Mouse (Mus musculus) kidney, adult 2 months (tissue): ENCODE data around the gene Lect2. TPM values are rescaled to one million over a fixed set of nuclear protein-coding genes. Genes with fewer than 3 reads are reported as not detected.

Source experiments
- DNase-seq: peaks from one replicate; pipeline ENCODE4 v3.0.0; 2021
- H3K27ac ChIP-seq: fragments of 200-500 bp; 2 replicates; pipeline ENCODE4 v1.5.1; 2012; ENCODE audit warnings: low read depth, low read length, control low read depth, inconsistent platforms; ENCODE audit not compliant: insufficient read depth
- H3K27me3 ChIP-seq: fragments of 200-500 bp; replicated peaks from 2 replicates; pipeline ENCODE4 v1.6.1; 2012; ENCODE audit warnings: mild to moderate bottlenecking, moderate library complexity, low read length, inconsistent platforms; ENCODE audit not compliant: control insufficient read depth, insufficient read depth
- H3K36me3 ChIP-seq: fragments of 200-500 bp; 2 replicates; pipeline ENCODE4 v1.6.1; 2012; ENCODE audit warnings: mild to moderate bottlenecking, moderate library complexity, low read length, inconsistent platforms; ENCODE audit not compliant: control insufficient read depth, insufficient read depth
- H3K4me1 ChIP-seq: fragments of 200-500 bp; 2 replicates; pipeline ENCODE4 v1.6.1; 2011; ENCODE audit warnings: low read length; ENCODE audit not compliant: control insufficient read depth, insufficient read depth
- H3K4me3 ChIP-seq: fragments of 200-500 bp; 2 replicates; pipeline ENCODE4 v1.5.1; 2011; ENCODE audit warnings: mild to moderate bottlenecking, low read depth, low read length, control low read depth; ENCODE audit not compliant: insufficient read depth
- CTCF ChIP-seq: fragments of 200-500 bp; conservative IDR thresholded peaks from 2 replicates; pipeline ENCODE4 v1.5.1; 2011; ENCODE audit warnings: low read depth, mild to moderate bottlenecking, control low read depth, low read length, moderate library complexity, mixed read lengths; ENCODE audit not compliant: insufficient read depth, insufficient read length
- POLR2A ChIP-seq: fragments of 200-500 bp; IDR thresholded peaks from one replicate; pipeline ENCODE4 v1.6.1; 2011; ENCODE audit warnings: low read depth, low read length, control low read depth
- WGBS: fragments of 180-500 bp; shearing (Covaris S2); methylation state at CpG from one replicate; pipeline ENCODE4 v1.1.7; 2018; 5-methylcytosine and 5-hydroxymethylcytosine counted together
- polyA plus RNA-seq: library from polyadenylated mRNA; depleted of rRNA; stranded (reverse); fragments of >200 nt; gene quantifications from 2 replicates; pipeline ENCODE4 v1.2.3, GENCODE M21; 2012; rRNA removed

The Lect2 gene
- 0.19 TPM in 2 replicates for polyA plus RNA-seq

DNA sequence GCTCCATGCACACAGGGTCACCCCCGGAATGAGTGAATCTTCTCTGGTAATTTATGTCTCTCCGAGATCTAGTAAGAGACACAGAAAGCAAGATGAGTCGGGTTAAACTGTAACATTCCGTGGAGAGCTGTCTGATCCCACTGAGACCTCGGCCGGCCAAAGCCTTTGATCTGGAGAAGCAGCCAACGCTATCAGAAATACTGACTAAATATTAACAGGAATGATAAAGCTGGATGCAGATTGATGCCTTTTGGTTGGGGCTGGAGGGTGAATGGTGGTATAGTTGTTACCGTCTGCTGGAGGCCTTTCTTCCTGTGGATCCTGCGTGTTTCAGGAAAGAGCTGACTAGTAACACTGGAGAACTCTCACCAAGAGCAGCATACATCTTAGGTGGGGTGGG lies at the start of gene Lect2:
Gene Lect2, minus strand, starts transcription at position 102 of the 400 bp plus-strand sequence.
- no peak for TF ChIP-seq POLR2A
- no peak for TF ChIP-seq CTCF
- DNase-seq: no peak
- Histone ChIP-seq H3K36me3 (no peaks in the 10 kb centered on the region), H3K27ac (no peak within 1 kb of the TSS), H3K27me3 (no peaks in the 10 kb centered on the region), H3K4me3 (no peak within 1 kb of the TSS), H3K4me1 (no peaks in the 10 kb centered on the region)
- 45% methylated on average over 9 of the region's 9 CpGs for WGBS

DNA sequence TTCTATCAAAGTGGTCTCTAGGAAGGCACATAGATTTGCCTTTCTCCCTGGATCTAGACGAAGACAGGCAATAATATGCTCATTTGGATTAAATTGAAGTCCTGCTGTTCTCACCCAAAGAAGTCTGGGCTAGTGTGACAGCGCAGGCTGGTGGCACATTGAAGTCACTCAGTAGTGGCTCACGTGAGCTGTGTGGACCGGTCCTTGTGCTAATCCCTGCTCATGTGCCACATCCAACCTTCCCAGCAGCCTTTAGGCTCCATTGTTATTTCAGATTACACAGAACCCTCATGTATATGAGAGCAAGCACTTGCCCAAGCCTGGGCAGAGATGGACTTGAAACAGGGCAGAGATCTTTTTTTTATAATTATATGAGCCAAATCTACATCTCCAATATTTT lies 49.0 kb upstream of the Lect2 start:
- no peaks in the 10 kb centered on the region for H3K36me3 ChIP-seq
- H3K4me3 ChIP-seq: no peak overlapping the region
- DNase-seq: no peak
- H3K27ac ChIP-seq: no peak overlapping the region
- WGBS: 91% methylated on average over 4 of the region's 4 CpGs
- H3K4me1 ChIP-seq: peaks cover 11% of the 10 kb centered on the region
- TF ChIP-seq POLR2A: no peak
- no peak for TF ChIP-seq CTCF
- no peaks in the 10 kb centered on the region for H3K27me3 ChIP-seq

DNA sequence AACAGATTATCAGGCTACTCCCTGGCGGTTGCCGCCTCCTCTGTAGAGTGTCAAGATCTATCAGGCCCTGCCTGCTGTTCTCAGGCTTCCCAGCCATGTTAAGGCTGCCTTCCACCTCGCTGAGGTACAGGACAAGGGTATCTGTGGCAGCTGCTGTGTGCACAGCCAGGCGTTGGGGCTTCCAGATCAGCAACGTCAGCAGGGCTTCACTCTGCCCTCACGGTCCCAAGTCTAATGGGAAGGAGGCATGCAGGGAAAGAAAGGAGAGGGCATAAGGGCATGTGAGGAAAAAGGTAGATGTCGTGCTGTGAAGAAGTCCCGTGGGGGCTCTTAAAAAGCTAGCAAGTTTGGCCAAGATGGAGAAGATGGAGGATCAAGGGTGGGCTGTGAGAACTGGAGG lies 46.9 kb upstream of the Lect2 start:
- Histone ChIP-seq H3K27me3 (no peaks in the 10 kb centered on the region), H3K36me3 (no peaks in the 10 kb centered on the region), H3K4me1 (peaks cover 11% of the 10 kb centered on the region), H3K4me3 (no peak overlapping the region), H3K27ac (0 out of 2 replicates have a peak overlapping the region, but pooled peaks have one; percentile 9)
- WGBS: 63% methylated on average over 8 of the region's 8 CpGs
- no peak for TF ChIP-seq POLR2A
- TF ChIP-seq CTCF: no peak
- DNase-seq: peak; percentile 75

DNA sequence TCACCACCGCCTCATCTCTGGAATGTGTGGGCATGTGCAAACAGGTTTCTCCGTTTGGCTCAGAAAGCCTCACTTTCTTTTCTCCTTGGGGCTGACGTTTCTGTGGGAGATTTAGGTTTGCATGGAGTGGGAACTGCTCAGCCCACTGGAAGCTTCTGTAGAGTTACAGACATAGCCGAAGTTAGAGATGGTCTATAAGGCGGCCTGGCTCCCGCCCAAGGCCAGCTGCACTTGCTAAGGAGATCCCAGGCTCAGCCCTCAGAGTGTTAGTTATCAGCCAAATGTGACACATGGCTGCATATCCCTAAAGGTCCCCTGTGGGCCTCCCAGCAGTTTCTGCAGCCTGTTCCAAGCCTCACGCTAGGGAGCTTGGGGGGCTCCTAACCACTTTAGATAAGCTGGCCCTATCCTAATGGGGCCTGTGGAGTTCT lies 45.7 kb upstream of the Lect2 start:
- H3K36me3 ChIP-seq: no peaks in the 10 kb centered on the region
- H3K4me3 ChIP-seq: no peak overlapping the region
- TF ChIP-seq CTCF (no peak), POLR2A (no peak)
- peaks cover 11% of the 10 kb centered on the region for H3K4me1 ChIP-seq
- no peak for DNase-seq
- H3K27me3 ChIP-seq: no peaks in the 10 kb centered on the region
- no peak overlapping the region for H3K27ac ChIP-seq
- WGBS: 81% methylated on average over 7 of the region's 7 CpGs

DNA sequence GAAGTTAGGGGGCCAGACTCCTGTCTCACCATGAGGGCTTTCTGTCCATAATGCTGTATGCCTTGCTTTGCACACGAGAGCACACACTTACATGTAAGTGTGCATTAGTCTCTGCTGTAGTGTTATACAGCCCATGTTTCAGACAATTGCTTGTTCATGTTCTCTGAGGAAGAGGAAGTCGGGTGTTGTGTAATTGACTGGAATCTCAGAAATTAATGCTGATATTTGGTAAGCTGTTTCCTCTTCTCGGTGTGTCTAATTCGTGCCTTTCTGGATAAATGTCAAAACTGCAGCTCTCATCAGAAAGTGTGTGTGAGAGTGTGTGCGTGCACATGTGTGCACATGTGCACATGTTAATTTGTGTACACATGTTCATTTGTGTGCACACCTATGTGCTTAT lies 44.9 kb upstream of the Lect2 start:
- WGBS: 77% methylated on average over 5 of the region's 5 CpGs
- H3K36me3 ChIP-seq: no peaks in the 10 kb centered on the region
- no peak for DNase-seq

DNA sequence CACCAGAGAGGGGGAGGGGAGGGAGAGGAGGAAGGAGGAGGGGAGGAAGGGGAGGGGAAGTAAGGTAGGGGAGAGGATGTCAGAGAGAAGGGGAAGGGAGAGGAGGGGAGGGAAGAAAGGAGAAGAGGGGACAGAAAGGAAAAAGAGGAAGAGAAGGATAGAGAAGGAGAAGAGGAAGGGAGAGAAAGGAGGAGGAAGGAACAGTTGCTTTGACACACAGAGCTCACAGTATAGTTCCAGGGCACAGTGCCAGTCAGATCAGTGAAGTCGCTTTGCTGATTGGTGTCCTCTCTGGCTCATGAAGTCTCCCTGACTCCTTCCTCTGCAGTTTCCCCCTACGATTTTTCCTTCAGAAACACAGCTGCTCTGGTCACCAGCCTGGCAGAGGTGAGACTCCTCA lies 43.6 kb upstream of the Lect2 start:
- H3K4me3 ChIP-seq: no peak overlapping the region
- no peak overlapping the region for H3K27ac ChIP-seq
- H3K4me1 ChIP-seq: peaks cover 7% of the 10 kb centered on the region; the same call in 1 of the 2 replicates
- TF ChIP-seq POLR2A: no peak
- TF ChIP-seq CTCF: no peak
- WGBS: 54% methylated on average over 2 of the region's 2 CpGs
- DNase-seq: no peak
- H3K36me3 ChIP-seq: no peaks in the 10 kb centered on the region
- H3K27me3 ChIP-seq: no peaks in the 10 kb centered on the region

More for the DNA sequence above, 44.9 kb upstream of the Lect2 start:
- no peak overlapping the region for H3K27ac ChIP-seq
- no peaks in the 10 kb centered on the region for H3K27me3 ChIP-seq
- peaks cover 11% of the 10 kb centered on the region for H3K4me1 ChIP-seq
- no peak for TF ChIP-seq POLR2A
- no peak for TF ChIP-seq CTCF
- H3K4me3 ChIP-seq: no peak overlapping the region

DNA sequence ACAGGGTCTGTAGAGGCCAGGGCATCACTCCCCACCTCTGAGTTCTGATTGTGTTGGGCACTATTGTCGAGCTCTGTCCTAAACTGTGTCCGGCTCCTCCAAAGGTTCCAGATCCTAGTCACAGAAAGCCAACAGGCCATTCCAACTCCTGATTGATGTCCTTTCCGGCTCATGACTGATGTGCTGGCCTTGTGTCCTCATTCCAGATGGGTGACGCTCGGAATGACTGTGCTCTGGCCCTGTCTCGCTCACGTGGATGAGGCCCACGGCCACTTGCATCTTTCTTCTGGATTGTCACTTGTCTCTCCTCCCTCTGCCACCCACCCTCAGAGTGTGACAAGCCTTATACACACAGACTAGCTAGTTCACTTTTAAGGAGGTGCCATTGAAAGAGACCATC lies 42.9 kb upstream of the Lect2 start:
- Histone ChIP-seq H3K36me3 (no peaks in the 10 kb centered on the region), H3K4me3 (no peak overlapping the region), H3K27me3 (no peaks in the 10 kb centered on the region), H3K4me1 (peaks cover 7% of the 10 kb centered on the region; the same call in 1 of the 2 replicates), H3K27ac (no peak overlapping the region)
- TF ChIP-seq POLR2A (no peak), CTCF (no peak)
- no peak for DNase-seq
- 81% methylated on average over 8 of the region's 8 CpGs for WGBS

DNA sequence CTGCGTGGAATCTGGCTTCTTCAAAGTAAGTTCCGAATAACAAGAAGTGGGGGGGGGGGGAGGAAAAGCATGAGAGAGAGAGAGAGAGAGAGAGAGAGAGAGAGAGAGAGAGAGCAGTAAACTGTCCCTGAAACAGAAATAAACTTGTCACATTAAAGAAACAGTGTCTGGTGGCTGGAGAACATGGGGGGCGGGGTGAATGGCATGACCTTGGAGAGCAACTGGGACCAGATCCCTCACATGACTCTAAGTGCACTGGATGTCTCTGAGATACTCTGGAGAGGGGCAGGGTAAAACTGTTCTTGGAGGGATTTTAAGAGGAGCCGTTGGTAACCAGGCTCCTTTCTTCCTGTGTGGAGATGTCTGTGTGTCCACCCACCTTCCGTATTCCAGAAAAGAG lies 41.9 kb upstream of the Lect2 start:
- DNase-seq: no peak
- Histone ChIP-seq H3K36me3 (no peaks in the 10 kb centered on the region), H3K27me3 (no peaks in the 10 kb centered on the region), H3K4me3 (no peak overlapping the region), H3K4me1 (peaks cover 2% of the 10 kb centered on the region; the same call in 1 of the 2 replicates), H3K27ac (no peak overlapping the region)
- TF ChIP-seq CTCF: no peak
- TF ChIP-seq POLR2A: no peak
- 83% methylated on average over 5 of the region's 5 CpGs for WGBS
